Comparison of ENCODE assay signal across 8 mouse cellular contexts in the genomic region with DNA sequence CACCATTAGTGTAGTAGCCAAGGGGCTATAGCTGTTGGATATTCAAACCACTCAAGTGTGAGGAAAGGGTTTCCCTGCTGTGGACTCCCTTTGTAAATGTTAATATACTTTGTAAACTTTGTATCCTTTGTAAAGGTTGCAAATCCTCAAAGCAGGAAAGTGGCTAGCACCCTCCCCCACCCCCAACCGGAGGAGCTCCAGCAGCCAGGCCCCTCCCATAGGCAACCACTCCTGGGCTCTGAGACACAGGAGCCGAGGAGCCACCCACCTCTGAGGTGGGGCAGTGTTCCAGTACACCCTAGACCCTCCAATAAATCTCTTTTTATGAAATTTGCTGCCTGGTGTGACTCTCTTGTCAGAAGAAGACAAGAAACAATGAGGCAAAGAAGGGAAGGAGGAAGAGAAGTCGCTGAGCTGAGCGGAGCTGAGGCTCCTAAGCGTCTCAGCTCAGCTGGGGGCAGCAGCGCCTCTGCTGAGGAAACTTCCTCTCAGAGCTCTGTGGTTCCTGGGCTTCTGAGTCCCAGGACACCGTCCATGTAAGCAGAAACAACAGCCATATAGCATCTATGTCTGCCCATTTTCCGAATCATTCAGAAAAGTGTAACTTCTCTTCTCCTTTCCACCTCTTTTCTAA.
DNase-seq lines count a peak whose midpoint lies in the region; ATAC-seq and TF ChIP-seq lines count a peak whose summit lies in the region.

No protein-coding gene starts in this region.

- no peak for DNase-seq in heart, embryonic 10.5 days (ENCODE audit: low spot score)
- no peak for DNase-seq in heart, postnatal 4 days
- DNase-seq in neural tube, embryonic 10.5 days (ENCODE audit: extremely low spot score, low spot score): no peak
- DNase-seq in limb, embryonic 14.5 days (ENCODE audit: low spot score): no peak
- DNase-seq in thymus, postnatal 25 days: peak; percentile 44
- no peak for DNase-seq in layer of hippocampus, postnatal 10 days (ENCODE audit: low spot score in 2 of 2)
- no peak for DNase-seq in adrenal gland, adult 18-20 months (ENCODE audit: low spot score in 2 of 2)

- no peak for TF ChIP-seq POLR2A in limb, embryonic 14.5 days (IDR thresholded peaks at IDR 0.05; ENCODE audit: borderline replicate concordance, extremely low read depth, insufficient read depth, insufficient read length)

- WGBS in heart, embryonic 10.5 days: 7% methylated on average over 8 of the region's 8 CpGs
- 8% methylated on average over 8 of the region's 8 CpGs for WGBS in neural tube, embryonic 12.5 days
- 9% methylated on average over 8 of the region's 8 CpGs for WGBS in limb, embryonic 14.5 days

- no peaks in the 10 kb centered on the region for H3K9me3 ChIP-seq in heart, embryonic 10.5 days
- H3K9me3 ChIP-seq in neural tube, embryonic 12.5 days: no peaks in the 10 kb centered on the region
- H3K9me3 ChIP-seq in limb, embryonic 14.5 days (ENCODE audit: control insufficient read depth, low read length): no peaks in the 10 kb centered on the region

- H3K4me2 ChIP-seq in neural tube, embryonic 12.5 days (replicated peaks): peak overlapping the region; percentile 22; the same call in 1 of the 2 replicates
- peak overlapping the region; percentile 26; the same call in 1 of the 2 replicates for H3K4me2 ChIP-seq in limb, embryonic 14.5 days (replicated peaks; ENCODE audit: low read depth, low read length, severe bottlenecking)

- H3K4me3 ChIP-seq in heart, embryonic 10.5 days: peak overlapping the region; percentile 32
- no peak overlapping the region for H3K4me3 ChIP-seq in neural tube, embryonic 12.5 days
- no peak overlapping the region for H3K4me3 ChIP-seq in limb, embryonic 14.5 days (replicated peaks; ENCODE audit: low read length)

- H3K27me3 ChIP-seq in heart, embryonic 10.5 days (ENCODE audit: insufficient read depth, poor library complexity, severe bottlenecking): peaks cover 19% of the 10 kb centered on the region
- no peaks in the 10 kb centered on the region for H3K27me3 ChIP-seq in neural tube, embryonic 12.5 days (replicated peaks)
- H3K27me3 ChIP-seq in limb, embryonic 14.5 days (ENCODE audit: control insufficient read depth, insufficient read depth, low read length): no peaks in the 10 kb centered on the region

- peak overlapping the region; percentile 79 for H3K27ac ChIP-seq in heart, embryonic 10.5 days
- H3K27ac ChIP-seq in neural tube, embryonic 12.5 days: no peak overlapping the region
- H3K27ac ChIP-seq in limb, embryonic 14.5 days (replicated peaks; ENCODE audit: low read depth, low read length): 0 out of 2 replicates have a peak overlapping the region, but pooled peaks have one; percentile 53

- H3K36me3 ChIP-seq in heart, embryonic 10.5 days: no peaks in the 10 kb centered on the region
- H3K36me3 ChIP-seq in neural tube, embryonic 12.5 days: no peaks in the 10 kb centered on the region
- H3K36me3 ChIP-seq in limb, embryonic 14.5 days (ENCODE audit: control insufficient read depth, insufficient read depth, low read length): no peaks in the 10 kb centered on the region

- H3K9ac ChIP-seq in neural tube, embryonic 12.5 days: no peak overlapping the region
- no peak overlapping the region for H3K9ac ChIP-seq in limb, embryonic 14.5 days (ENCODE audit: low read depth, low read length, severe bottlenecking)

- H3K4me1 ChIP-seq in heart, embryonic 10.5 days: peaks cover 47% of the 10 kb centered on the region
- peaks cover 4% of the 10 kb centered on the region; the same call in 1 of the 2 replicates for H3K4me1 ChIP-seq in neural tube, embryonic 12.5 days
- H3K4me1 ChIP-seq in limb, embryonic 14.5 days (ENCODE audit: control insufficient read depth, insufficient read depth, low read length): peaks cover 29% of the 10 kb centered on the region

- no peak for ATAC-seq in neural tube, embryonic 12.5 days (ENCODE audit: low FRiP score, low read depth)
- no peak for ATAC-seq in limb, embryonic 14.5 days (ENCODE audit: low FRiP score, low read depth)
